ENCODE assay signal across 8 mouse cellular contexts in the genomic region with DNA sequence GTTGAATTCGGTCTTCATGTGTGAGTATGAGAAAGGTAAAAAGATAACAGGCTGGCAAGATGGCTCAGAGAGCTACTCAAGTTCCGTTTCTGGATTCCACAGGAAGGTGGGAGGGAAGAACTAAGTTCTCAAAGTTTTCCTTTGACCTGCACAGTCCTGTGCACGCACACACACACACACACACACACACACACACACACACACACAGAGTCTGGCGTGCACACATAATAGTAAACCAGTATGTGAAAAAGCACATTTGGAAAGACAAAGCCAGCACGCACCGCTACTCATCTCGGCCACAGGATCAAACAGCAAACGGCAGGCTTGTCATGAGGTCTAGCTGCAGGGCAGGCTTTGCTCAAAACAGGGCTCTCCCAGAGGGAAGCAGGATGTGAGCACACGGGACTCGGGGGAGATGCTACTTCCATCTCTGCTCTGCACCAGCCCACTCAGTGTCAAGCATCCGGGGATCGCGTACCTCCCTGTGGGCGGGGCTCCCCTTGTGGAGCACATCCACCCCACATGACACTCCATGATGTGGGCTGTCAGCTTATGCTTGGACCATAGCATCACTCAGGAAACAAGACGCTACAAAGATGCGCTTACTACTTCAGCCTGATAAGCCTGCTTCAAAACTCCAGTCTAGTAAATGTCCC. TPM values are rescaled to one million over a fixed set of nuclear protein-coding genes. Genes with fewer than 3 reads are reported as not detected.
DNase-seq lines count a peak whose midpoint lies in the region; ATAC-seq lines count a peak whose summit lies in the region.

No protein-coding gene starts in this region.

- no peaks in the 10 kb centered on the region for H3K9me3 ChIP-seq in hindbrain, embryonic 13.5 days
- no peaks in the 10 kb centered on the region for H3K9me3 ChIP-seq in stomach, embryonic 14.5 days (ENCODE audit: control insufficient read depth, low read depth, low read length)

- H3K27ac ChIP-seq in hindbrain, embryonic 13.5 days: no peak overlapping the region
- 0 out of 2 replicates have a peak overlapping the region, but pooled peaks have one; percentile 44 for H3K27ac ChIP-seq in stomach, embryonic 14.5 days (ENCODE audit: low read length)

- H3K4me2 ChIP-seq in hindbrain, embryonic 13.5 days: peak overlapping the region; percentile 43
- H3K4me2 ChIP-seq in stomach, embryonic 14.5 days (replicated peaks; ENCODE audit: low read depth, low read length): peak overlapping the region; percentile 12; the same call in 1 of the 2 replicates

- ATAC-seq in hindbrain, embryonic 13.5 days (ENCODE audit: low FRiP score): peak; percentile 91
- ATAC-seq in megakaryocyte progenitor cell, adult 5-6 weeks (replicated peaks; ENCODE audit: poor library complexity): peak; percentile 47
- ATAC-seq in stomach, embryonic 14.5 days (ENCODE audit: insufficient number of reproducible peaks, insufficient read depth, low FRiP score, low read depth): peak; percentile 56; the same call in 1 of the 2 replicates

- H3K36me3 ChIP-seq in hindbrain, embryonic 13.5 days: no peaks in the 10 kb centered on the region
- no peaks in the 10 kb centered on the region for H3K36me3 ChIP-seq in stomach, embryonic 14.5 days (ENCODE audit: control insufficient read depth, insufficient read depth, low read length)

- peaks cover 5% of the 10 kb centered on the region for H3K4me1 ChIP-seq in hindbrain, embryonic 13.5 days (replicated peaks)
- H3K4me1 ChIP-seq in stomach, embryonic 14.5 days (ENCODE audit: control insufficient read depth, insufficient read depth, low read length): no peaks in the 10 kb centered on the region

- WGBS in hindbrain, embryonic 13.5 days: 61% methylated on average over 16 of the region's 16 CpGs
- WGBS in stomach, embryonic 14.5 days: 60% methylated on average over 16 of the region's 16 CpGs

- H3K4me3 ChIP-seq in hindbrain, embryonic 13.5 days: peak overlapping the region; percentile 19
- H3K4me3 ChIP-seq in stomach, embryonic 14.5 days (ENCODE audit: low read depth, low read length): no peak overlapping the region

- DNase-seq in T-cell, adult 2 months (ENCODE audit: low spot score): peak; percentile 5
- DNase-seq in cerebellum, adult 8-10 months: peak; percentile 10
- DNase-seq in frontal cortex, postnatal 25 days (ENCODE audit: low spot score in 2 of 2): peak; percentile 9 to 19
- peak; percentile 58 for DNase-seq in layer of hippocampus, adult 9-11 months
- no peak for DNase-seq in thymus, postnatal 10 days (ENCODE audit: low spot score in 2 of 2)

- 0 out of 2 replicates have a peak overlapping the region, but pooled peaks have one; percentile 39 for H3K9ac ChIP-seq in hindbrain, embryonic 13.5 days
- H3K9ac ChIP-seq in stomach, embryonic 14.5 days (replicated peaks; ENCODE audit: low read depth, low read length): no peak overlapping the region

- no peaks in the 10 kb centered on the region for H3K27me3 ChIP-seq in hindbrain, embryonic 13.5 days
- H3K27me3 ChIP-seq in stomach, embryonic 14.5 days (ENCODE audit: control insufficient read depth, insufficient read depth, low read length): no peaks in the 10 kb centered on the region

RNA-seq across cellular contexts. Expression of gene Filip1, which starts 50.9 kb away (rescaled TPM):
- 2.6 and 3.4 TPM in 2 replicates for polyA plus RNA-seq in hindbrain, embryonic 13.5 days (2015; fragmentation: Nextera tagmentation; extraction: Ambion mirVana)
- 0.66 and 1.3 TPM in 2 replicates for total RNA-seq in megakaryocyte progenitor cell, adult 5-6 weeks (2015)
- 0.58 and 2.3 TPM in 2 replicates for total RNA-seq in megakaryocyte progenitor cell, adult 5-6 weeks (2017)
- 10.9 and 12.7 TPM in 2 replicates for polyA plus RNA-seq in stomach, embryonic 14.5 days (2014; fragmentation: Nextera tagmentation; extraction: Ambion mirVana)

Comparison
In these comparisons a context has a peak if more than half of its experiments do, and no peak if none do; other contexts are left out.
1. DNase-seq: peak in T-cell, adult 2 months (single experiment), cerebellum, adult 8-10 months (single experiment), frontal cortex, postnatal 25 days (2 of 2) and layer of hippocampus, adult 9-11 months (single experiment); none in thymus, postnatal 10 days (0 of 2).
2. Peak in every context shown above with its lines, with median percentiles within 50 percentile points of each other: ATAC-seq.